Mouse (Mus musculus): ENCODE measurements at regions not wholly inside any gene's neighbourhood (a gene's known extent, or its start where the extent isn't known, plus 50 kb on each side); places are given as distances from the start of the nearest gene placed in this dataset.

DNA sequence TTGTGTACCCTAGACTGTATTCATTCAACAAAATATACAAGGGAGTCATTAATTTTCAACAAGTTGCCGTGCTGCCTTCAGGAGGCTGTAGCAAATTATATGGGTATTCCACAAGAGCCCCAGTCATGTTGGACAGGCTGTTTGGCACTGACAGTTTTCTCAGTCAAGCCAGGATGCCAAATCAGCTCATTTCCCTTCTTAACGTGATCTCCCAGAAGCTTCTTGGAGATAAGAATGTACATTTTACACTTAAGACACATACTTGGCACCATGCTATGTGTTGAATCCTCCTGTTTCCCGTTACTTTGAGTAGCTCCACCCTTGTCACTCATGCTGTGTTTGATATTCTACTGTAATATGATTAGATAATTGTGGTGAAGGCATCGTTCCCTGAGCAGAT is 464.5 kb downstream of the Nuf2 start:
- no peak for TF ChIP-seq CTCF (IDR thresholded peaks at IDR 0.05; ENCODE audit: low read depth, low read length)
- TF ChIP-seq POLR2A (IDR thresholded peaks at IDR 0.05; ENCODE audit: borderline replicate concordance, low read depth, low read length): no peak
